Mouse (Mus musculus) G1E (cell line): ENCODE data around the gene Mettl6. TPM values are rescaled to one million over a fixed set of nuclear protein-coding genes. Genes with fewer than 3 reads are reported as not detected.
A peak's percentile ranks its signal among the peaks of the same experiment; 100 is the strongest.

ENCODE experiments used
- ATAC-seq: 2 replicates; pipeline ENCODE4 v1.8.0; 2016; ENCODE audit warnings: mild to moderate bottlenecking; ENCODE audit not compliant: insufficient number of reproducible peaks, poor library complexity, low FRiP score, severe bottlenecking; ENCODE audit errors: extremely low read depth
- DNase-seq: peaks from one replicate; pipeline ENCODE4 v3.0.0; 2012; ENCODE audit warnings: low spot score
- H3K27me3 ChIP-seq: 2 replicates; pipeline ENCODE4 v1.6.1; 2012; ENCODE audit warnings: mild to moderate bottlenecking, low read length, inconsistent platforms; ENCODE audit not compliant: insufficient read depth
- H3K36me3 ChIP-seq: replicated peaks from 2 replicates; pipeline ENCODE3; 2012; ENCODE audit warnings: mild to moderate bottlenecking, inconsistent platforms
- H3K4me1 ChIP-seq: 2 replicates; pipeline ENCODE4 v1.6.1; 2012; ENCODE audit warnings: low read depth, low read length, inconsistent platforms, mixed read lengths; ENCODE audit not compliant: insufficient read depth
- H3K4me3 ChIP-seq: 2 replicates; pipeline ENCODE4 v1.5.1; 2012; ENCODE audit warnings: low read depth, mild to moderate bottlenecking, inconsistent platforms, low read length, moderate library complexity, mixed read lengths
- H3K9me3 ChIP-seq: replicated peaks from 2 replicates; pipeline ENCODE4 v1.6.1; 2012; ENCODE audit warnings: inconsistent platforms
- CTCF ChIP-seq: IDR thresholded peaks from 2 replicates; pipeline ENCODE4 v1.5.1; 2012; ENCODE audit warnings: low read depth, low read length, inconsistent platforms, mixed read lengths
- GATA1 ChIP-seq: IDR thresholded peaks from 2 replicates; pipeline ENCODE4 v1.6.1; 2012; ENCODE audit warnings: borderline replicate concordance, low read length, inconsistent platforms, mixed read lengths
- GATA2 ChIP-seq: IDR thresholded peaks from 2 replicates; pipeline ENCODE4 v1.6.1; 2012; ENCODE audit warnings: low read depth, low read length, inconsistent platforms, borderline replicate concordance
- POLR2AphosphoS5 ChIP-seq: IDR thresholded peaks from 2 replicates; pipeline ENCODE4 v1.6.1; 2012; ENCODE audit warnings: low read depth, low read length, inconsistent platforms; ENCODE audit not compliant: insufficient replicate concordance
- TAL1 ChIP-seq: conservative IDR thresholded peaks from 2 replicates; pipeline ENCODE4 v1.6.1; 2012; ENCODE audit warnings: low read depth, low read length, inconsistent platforms, mixed read lengths
- polyA plus RNA-seq: library from polyadenylated mRNA; stranded (reverse); fragments of >175 nt; gene quantifications from 2 replicates; pipeline ENCODE4 v1.2.3, GENCODE M21; 2012
- total RNA-seq, 2 experiments: library from RNA; stranded (forward) in 1 of 2; stranded (reverse) in 1 of 2; fragments of 200-1000 nt in 1 of 2; fragments of >200 nt in 1 of 2; fragmentation: Nextera tagmentation in 1 of 2; gene quantifications; 2 replicates each; pipeline ENCODE4 v1.2.3; 2014 to 2017

The Mettl6 gene
- total and polyA plus RNA-seq, 3 experiments, result 3.1 to 76.5 (median 57.2) TPM

DNA sequence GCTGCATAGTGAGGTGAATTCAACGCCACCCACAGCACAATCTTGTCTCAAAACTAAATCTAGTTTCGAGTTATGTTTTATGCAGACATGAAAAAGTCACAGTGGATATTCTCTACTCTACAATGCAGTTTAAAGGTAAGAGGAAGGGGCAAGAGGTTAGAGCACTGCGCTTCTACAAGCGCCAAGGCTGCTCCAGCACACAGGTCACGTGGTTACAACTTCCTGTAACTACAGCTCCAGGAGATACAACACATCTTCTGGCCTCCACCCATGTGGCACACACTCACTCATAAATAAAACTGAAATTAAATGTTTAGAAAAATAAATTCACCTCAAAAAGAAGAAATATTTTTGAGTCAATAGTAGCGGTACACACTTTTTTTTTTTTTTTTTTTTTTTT lies 54.1 kb downstream of the Mettl6 start:
- Histone ChIP-seq H3K4me3 (no peak overlapping the region), H3K9me3 (no peaks in the 10 kb centered on the region), H3K4me1 (peaks cover 15% of the 10 kb centered on the region), H3K27me3 (peaks cover 45% of the 10 kb centered on the region), H3K36me3 (no peaks in the 10 kb centered on the region)
- no peak for TF ChIP-seq POLR2AphosphoS5
- no peak for TF ChIP-seq CTCF
- no peak for TF ChIP-seq GATA1
- no peak for TF ChIP-seq TAL1
- TF ChIP-seq GATA2, result no peak
- no peak for DNase-seq
- ATAC-seq, result no peak

DNA sequence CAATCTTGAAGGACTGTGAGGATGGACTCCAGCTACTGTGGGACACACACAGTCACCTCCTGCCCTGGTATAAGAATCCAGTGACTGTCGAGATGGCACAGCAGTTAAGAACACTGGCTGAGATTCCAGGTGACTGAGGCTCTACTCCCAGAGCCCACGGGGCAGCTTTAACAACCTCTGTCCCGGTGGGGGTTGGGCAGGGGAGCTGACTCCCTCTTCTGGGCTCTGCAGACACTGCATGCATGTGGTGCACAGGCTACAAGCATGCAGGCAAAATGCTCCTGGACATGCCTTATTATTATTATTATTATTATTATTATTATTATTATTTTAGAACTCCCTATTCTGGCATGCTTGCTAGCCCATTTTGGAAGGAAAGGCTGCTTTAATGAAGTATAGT lies 54.6 kb downstream of the Mettl6 start:
- Histone ChIP-seq H3K9me3 (no peaks in the 10 kb centered on the region), H3K4me3 (no peak overlapping the region), H3K27me3 (peaks cover 50% of the 10 kb centered on the region), H3K36me3 (no peaks in the 10 kb centered on the region), H3K4me1 (peaks cover 20% of the 10 kb centered on the region)
- DNase-seq, result no peak
- TF ChIP-seq POLR2AphosphoS5, result no peak
- no peak for TF ChIP-seq TAL1
- TF ChIP-seq CTCF, result no peak
- no peak for TF ChIP-seq GATA1
- TF ChIP-seq GATA2, result no peak
- no peak for ATAC-seq

DNA sequence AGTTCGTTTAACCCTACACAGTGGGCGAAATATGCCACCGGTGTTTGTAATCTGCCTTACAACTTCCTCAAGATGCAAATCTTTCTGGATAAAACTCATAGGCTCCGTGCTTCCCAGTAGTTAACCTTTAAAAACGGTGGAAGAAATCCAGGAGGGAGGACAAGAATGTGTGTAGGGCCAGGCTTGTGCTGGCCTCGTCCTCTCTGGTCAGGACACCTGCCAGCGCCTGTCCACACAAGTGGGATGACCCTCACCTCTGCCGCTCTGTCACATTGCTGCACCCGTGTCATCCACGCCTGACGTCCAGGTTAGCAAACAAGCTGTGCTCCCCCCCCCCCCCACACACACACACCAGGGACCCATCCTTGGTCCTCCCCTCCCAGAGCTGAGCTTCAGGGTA lies 55.6 kb downstream of the Mettl6 start:
- Histone ChIP-seq H3K4me1 (peaks cover 23% of the 10 kb centered on the region), H3K36me3 (no peaks in the 10 kb centered on the region), H3K4me3 (no peak overlapping the region), H3K27me3 (peaks cover 54% of the 10 kb centered on the region), H3K9me3 (no peaks in the 10 kb centered on the region)
- no peak for DNase-seq
- no peak for TF ChIP-seq CTCF
- ATAC-seq, result no peak

- Histone ChIP-seq H3K4me3 (no peak overlapping the region), H3K9me3 (no peaks in the 10 kb centered on the region), H3K4me1 (peaks cover 31% of the 10 kb centered on the region), H3K36me3 (no peaks in the 10 kb centered on the region), H3K27me3 (peaks cover 50% of the 10 kb centered on the region)
- DNase-seq (no peak), ATAC-seq (no peak)
- TF ChIP-seq CTCF, result no peak
- no peak for TF ChIP-seq GATA2
Measured at GRCm38 (mm10) chr14:31437826-31438529, 56.9 kb downstream of the Mettl6 start.

DNA sequence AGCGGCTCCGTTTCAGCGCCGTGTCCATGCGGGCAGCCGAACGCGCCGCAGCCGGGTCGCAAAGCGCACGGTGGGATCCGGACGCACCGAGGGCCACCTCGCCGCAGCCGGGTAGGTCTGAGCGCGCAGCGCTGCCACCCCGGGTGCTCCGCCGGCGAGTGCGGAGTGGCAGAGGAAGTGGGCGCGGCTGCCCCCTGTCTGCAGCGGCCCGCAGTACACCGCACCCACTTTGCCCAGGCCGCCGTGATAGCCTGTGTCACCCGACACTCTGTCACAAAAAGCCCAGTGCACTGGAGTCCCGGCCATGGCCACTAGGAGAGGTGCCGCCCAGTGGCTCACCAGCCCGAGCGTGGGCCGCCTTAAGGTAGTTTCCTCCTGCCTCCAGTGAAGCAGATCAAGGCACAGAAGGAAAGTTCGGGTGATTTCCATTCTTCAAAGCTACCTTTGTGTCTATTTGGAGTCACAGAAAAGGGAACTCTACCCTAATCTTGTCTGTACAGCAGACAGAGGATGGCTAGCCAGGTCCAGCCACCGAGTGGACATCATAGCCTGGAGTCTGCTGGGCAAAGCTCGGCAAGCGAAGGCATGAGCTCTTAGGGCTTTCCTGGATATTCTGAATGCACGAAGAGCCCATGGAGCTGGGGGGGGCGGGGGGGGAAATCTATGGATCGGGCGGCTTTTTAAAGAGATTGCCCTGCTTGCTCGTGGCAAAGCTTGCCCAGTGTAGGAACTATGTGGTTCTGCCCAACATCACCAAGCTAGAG lies 58.7 kb downstream of the Mettl6 start, which contains the start of gene Sh3bp5:
TSS of gene Sh3bp5 (minus strand) at position 149 of the 764 bp plus-strand sequence.
- H3K9me3 ChIP-seq, result no peaks in the 10 kb centered on the region
- DNase-seq (peak; percentile 78), ATAC-seq (peak; percentile 80)
- no peaks in the 10 kb centered on the region for H3K36me3 ChIP-seq
- H3K27me3 ChIP-seq, result peaks cover 53% of the 10 kb centered on the region
- H3K4me3 ChIP-seq, result peak within 1 kb of the TSS; percentile 73
- TF ChIP-seq GATA2 (no peak), CTCF (peak; percentile 71)
- peaks cover 43% of the 10 kb centered on the region for H3K4me1 ChIP-seq

DNA sequence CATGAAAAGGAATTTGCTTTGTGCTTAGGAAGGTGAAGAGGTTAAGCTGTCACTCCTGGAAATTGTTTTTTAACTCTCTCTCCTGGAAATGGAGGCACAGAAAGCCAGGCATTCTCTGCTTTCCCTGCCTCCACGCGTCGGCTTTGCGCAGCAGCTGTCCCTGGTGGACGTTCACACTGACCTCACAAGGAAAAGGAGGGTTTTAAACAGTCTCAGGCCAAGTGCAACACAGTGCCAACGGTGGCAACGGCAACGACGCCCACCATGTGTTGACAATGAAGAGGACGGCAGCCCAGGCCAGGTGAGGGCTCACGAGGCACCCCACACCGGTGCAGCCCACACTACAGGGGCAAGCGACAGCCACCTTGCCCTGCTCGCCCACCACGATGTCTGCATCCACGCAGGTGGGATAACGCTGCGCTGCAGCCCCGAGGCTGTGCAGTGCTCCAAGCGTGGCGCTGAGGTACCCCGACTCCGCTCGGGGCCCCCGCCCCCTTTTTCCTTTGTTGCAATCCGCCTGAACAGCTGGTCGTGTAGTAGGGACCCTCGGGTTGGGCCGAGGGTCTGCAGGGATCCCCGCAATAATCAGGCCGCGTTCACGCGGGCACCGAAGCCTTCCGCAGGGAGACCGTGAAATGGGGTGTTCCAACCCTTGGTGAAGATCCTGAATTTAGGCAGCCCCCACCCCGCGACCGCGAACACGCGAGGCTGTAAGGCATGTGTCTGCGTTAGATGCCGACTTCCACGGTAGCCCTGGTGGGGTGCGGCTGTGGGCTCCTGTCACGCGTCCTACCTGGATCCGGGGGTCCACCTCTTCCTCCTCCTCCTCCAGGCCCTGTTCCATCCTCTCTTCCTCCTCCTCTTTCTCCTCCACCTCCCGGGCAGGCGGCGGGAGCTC lies 59.6 kb downstream of the Mettl6 start:
- no peaks in the 10 kb centered on the region for H3K9me3 ChIP-seq
- ATAC-seq (no peak), DNase-seq (peak; percentile 9)
- H3K4me1 ChIP-seq, result peaks cover 39% of the 10 kb centered on the region
- no peak for TF ChIP-seq TAL1
- no peak for TF ChIP-seq POLR2AphosphoS5
- TF ChIP-seq CTCF, result no peak
- no peak for TF ChIP-seq GATA1
- TF ChIP-seq GATA2, result no peak
- peaks cover 56% of the 10 kb centered on the region for H3K27me3 ChIP-seq
- H3K36me3 ChIP-seq, result no peaks in the 10 kb centered on the region
- H3K4me3 ChIP-seq, result peak overlapping the region; percentile 73
